Mouse (Mus musculus): ENCODE data around the gene Eif5b.
"Not testable (repeated sequence)": the region's sequence is repeated elsewhere in the genome, so short reads cannot be mapped to it uniquely, and the experiment has no call there.

Gene Eif5b

DNA sequence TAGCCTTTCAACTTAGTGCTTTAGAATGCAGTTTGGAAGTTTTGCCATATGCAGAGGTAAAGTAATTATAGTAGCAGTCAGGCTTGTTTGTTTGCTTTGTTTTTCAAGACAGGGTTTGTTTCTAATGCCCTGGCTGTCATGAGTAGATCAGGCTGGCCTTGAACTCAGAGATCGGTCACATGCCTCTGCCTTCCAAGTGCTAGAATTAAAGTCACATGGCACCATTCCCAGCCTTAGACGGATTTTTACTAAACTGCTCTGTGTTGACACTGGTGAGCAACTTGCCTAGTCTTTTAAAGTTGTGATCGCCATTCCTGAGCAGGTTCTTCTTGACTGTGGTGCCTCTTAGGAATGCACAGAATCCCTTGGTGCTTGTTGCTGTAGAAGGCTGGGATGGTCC, 8.9 kb downstream of the Eif5b start:
- no peak for DNase-seq (ENCODE audit: low spot score)

DNA sequence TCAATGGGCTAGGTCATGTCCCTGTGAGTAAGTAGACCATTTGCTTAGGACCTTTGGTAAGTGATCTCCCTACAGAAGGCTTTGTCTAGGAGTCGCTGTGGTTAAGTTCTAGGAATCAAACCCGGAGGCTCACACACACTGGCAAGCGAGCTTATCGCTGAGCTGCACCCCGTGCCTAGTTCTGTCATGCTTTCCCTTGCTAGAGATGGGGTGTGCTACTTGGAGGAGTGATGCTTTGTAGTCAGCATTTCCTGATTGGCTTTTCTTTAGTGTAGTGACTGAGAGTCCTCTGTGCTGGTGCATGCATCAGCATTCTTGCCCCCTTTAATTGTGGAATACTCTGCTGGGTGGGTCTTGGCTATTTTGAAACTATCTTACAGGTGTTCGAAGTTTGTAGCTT, 13.8 kb downstream of the Eif5b start:
- DNase-seq (ENCODE audit: low spot score), result no peak

DNA sequence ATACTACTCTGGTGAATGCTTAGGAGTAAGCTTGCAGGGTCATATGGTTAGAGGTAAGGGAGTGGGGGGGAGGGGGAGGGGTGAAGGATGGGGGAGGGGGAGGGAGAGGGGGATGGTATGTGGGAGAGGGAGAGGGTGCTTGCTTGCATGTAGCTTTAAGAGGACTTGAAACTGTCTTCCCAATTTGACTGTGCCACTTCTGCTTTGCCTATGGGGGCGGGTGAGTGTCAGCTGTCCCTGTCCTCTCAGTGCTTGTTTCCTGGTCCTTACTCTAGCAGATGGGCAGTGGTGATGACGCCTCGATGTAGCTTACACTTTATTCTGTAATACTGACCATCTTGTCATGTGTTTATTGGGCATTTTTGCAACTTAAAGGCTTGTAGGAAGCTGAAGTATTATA, 14.3 kb downstream of the Eif5b start:
- no peak for DNase-seq (ENCODE audit: low spot score)

DNA sequence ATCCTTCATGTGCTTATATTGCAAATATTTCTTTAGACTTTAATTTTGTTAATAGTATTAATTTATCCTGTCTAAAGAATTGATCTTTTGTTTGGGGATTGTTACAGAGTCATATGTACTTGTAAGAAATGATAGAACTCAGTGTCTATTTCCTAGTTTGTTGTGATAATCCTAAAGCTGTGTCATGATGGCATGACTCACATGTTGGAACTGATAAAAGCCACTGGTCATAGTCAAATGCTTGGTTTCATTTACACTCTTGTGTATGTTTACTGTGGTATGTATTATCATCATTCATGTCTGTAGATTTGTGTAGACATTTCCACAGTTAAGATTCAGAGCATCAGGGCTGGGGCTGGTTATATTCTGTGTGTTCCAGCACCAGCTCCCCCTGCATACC, 14.7 kb downstream of the Eif5b start:
- no peak for DNase-seq (ENCODE audit: low spot score)

DNA sequence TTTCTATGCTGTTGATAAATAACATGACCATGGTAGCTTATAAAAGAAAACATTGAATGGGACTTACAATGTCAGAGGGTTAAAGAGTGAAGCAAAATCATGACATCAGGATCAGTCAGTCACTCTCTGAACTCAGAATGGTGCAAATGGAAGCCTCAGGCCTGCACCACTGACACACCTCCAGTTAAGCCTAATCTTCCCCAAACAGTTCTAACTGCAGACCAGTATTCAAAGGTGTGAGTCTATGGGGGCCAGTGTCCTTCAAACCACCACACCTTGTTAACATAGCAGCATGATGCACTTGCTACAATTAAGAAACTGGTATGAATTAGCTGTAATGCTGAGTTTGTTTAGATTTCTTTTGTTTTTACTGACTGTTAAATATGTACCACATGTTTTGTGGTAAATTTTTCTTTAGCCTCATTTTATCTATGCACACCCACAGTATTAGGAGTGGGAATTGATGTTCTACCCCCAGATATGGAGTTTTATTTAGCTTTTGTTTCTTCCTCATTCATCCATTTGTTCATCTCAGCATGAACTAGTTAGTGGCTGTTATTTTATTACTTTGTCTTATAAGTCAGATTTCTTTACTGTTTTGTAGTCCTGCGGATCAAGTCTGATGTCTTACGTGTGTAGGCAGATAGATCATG, 16.9 kb downstream of the Eif5b start:
- no peak for DNase-seq (ENCODE audit: low spot score)

DNA sequence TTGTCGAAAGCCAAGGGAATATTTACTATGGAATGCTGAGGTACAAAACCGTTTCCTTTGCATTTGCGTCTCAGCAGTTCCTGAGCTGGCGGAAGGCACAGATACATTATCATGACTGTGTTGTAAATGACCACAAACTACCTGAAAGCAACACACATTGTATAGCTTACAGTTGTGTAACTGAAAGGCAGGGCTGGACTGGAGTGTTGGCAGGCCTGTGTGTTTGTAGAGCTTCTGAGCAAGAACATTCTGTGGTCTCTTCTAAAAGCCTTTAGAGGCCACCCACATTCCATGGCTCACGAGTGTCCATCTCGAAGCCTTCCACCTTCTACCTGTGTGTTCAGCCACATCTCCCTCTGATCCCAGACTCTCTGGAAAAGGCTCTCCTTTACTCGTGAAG, 29.5 kb downstream of the Eif5b start:
- DNase-seq (ENCODE audit: low spot score), result no peak

DNA sequence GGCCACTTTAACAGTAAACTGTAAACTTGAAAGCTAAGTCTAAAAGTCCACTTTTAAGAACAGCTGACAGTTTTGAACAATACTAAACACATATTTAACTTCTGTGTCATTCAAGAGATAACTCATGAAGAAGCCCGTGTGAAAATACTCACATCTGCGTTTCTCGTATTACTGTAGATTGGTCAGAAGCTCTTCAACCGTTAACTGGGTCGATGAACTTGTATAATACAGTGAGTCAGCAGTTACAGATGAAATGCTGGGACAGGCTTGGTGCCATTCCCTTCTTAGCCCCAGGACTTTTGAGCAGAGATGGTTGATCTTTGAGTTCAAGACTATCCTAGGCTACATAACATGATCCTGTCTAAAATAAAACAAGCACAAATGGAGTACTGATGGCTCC, 33.6 kb downstream of the Eif5b start:
- no peak for DNase-seq (ENCODE audit: low spot score)

DNA sequence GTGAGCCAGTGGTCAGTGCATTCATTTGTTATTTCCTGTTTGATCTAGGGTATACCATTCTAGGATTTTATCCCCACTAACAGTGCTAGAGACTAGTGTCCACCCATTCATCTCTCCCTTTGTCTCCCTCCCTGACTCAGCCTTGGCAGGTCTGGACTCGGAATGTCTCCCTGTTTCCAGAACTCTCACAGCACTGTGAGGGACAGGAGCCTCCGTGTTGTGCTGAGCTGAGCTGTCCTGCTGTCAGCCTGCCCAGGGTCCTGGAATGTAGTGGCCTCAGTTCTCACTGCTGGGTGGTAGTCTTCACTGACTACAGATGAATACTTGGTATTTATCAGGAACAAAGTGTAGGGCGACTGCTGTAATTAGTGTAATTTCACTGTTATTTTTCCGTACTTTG, 37.7 kb downstream of the Eif5b start:
- DNase-seq (ENCODE audit: low spot score), result no peak

DNA sequence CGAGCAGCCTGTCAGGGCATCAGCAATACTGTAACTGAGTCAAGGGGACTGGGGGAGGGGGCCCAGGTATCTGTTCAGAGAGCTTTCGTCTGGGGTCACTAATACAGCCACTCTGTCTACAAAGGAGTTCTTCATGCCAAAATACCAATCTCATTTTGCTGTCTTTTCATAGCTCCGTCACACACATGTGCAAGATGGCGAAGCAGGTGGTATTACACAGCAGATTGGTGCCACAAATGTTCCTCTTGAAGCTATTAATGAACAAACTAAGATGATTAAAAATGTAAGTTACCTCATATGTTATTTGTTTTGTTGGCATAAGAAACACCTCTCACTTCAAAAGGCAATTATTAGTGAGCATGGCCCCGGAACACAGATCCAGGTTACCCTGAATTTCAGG, 39.6 kb downstream of the Eif5b start:
- no peak for DNase-seq (ENCODE audit: low spot score)

DNA sequence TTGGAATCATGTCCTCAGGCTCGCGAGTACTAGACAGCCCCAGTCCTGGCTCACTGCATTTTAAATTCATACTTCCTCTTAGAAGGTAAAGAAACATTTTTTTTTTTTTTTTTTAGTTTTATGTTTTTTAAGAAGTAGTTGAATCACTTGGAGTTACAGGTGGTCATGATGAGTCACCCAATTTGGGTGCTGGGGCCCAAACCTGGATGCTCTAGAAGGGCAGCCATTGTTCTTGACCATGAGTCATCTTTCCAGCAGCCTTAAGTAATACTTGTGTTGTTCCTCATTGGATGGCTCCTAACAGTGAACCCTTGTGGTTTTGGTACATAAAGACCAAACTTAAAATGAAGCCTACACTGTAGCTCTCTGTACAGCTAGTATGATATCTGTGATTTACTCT, 41.1 kb downstream of the Eif5b start:
- no peak for DNase-seq (ENCODE audit: low spot score)

DNA sequence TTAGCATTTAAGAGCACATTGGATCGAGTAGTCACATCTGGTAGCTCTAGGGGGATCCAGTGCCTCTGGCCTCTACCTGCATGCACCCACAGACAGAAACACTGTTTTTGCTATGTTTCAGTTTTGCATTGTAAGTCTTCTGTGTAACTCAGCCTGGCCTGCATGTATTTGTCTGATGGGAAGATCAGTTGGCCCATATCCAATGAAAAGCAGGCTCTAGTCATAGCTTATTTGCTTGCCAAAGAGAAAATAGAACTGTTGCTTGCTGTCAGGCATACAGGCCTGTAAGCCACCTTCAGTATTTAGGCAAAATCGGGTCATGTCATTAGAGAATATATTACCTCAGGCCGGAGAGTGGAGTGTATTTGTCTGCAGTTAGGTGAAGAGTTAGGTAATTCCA, 50.3 kb downstream of the Eif5b start:
- no peak for DNase-seq (ENCODE audit: low spot score)

DNA sequence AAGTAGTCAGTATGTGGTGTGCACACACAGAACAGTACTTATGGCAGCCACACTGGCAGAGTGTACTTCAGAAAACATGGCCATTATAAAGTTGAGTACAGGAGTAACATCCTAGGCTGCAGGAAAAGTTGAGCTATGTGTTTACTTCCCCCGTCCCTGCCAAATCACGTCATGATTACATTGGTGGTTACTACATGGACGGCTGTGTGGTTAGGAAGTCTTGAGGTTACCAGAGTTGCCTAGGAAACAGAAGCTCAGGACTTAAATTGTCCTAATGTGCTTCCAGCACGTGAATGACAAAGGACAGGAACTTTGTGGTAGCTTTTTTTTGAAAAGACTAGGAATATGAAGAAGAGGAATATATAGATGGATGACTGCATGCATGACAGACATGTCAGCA, 51.8 kb downstream of the Eif5b start:
- no peak for DNase-seq (ENCODE audit: low spot score)

DNA sequence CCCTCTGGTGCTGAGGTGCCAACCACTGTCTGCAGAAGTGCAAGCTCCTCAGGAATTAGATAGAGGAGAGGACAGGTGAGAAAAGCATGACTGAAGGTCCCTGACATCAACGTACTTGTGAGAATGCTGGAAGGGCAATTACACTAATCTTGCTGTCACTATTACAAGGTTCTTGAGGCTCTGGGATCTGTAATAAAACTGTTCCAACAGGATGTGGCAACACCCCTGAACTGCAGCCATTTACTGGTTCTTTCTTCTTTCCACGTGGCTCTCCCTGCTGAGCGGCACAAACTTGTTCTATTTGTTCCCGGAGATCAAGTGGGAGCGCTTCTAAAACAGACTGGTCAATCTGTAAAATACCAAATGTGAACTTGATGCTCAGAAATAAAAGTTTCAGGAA, 57.4 kb downstream of the Eif5b start:
- no peak for DNase-seq (ENCODE audit: low spot score)

DNA sequence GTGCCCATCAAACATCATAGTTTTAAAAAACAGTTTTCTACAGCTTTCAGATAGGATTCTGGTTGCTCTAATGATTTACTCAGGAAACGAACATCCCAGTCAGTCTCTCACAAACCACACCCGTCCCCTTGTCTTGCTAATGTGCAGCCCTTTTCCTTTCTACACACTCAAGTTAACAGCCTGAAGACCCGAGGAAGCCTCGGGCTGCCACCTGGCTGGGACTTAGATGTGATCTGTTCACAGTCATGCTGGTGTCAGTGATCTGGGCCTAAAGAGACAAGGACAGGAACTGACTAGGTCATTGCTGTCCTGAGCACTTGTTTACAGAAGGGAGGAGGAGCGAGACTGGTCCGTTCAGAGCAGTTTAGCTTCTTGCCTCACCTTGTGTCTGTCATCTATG, 60.6 kb downstream of the Eif5b start:
- DNase-seq (ENCODE audit: low spot score), result no peak

DNA sequence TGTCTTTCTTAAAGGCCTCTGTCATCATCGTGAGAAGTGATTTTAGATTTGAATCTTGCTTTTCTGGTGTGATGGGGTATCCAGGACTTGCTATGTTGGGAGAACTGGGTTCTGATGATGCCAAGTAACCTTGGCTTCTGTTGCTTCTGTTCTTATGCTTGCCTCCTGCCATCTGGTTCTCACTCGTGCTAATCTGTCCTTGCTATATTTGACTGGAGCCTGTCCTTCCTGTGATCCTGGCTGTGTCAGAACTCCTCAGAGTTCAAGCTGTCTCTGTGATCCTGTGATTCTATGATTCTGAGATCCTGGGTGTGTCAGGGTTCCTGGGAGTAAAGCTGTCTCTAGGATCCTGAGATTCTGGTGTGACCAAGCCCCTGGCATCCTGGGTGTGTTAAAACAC, 64.3 kb downstream of the Eif5b start:
- DNase-seq (ENCODE audit: low spot score), result not testable (repeated sequence)

DNA sequence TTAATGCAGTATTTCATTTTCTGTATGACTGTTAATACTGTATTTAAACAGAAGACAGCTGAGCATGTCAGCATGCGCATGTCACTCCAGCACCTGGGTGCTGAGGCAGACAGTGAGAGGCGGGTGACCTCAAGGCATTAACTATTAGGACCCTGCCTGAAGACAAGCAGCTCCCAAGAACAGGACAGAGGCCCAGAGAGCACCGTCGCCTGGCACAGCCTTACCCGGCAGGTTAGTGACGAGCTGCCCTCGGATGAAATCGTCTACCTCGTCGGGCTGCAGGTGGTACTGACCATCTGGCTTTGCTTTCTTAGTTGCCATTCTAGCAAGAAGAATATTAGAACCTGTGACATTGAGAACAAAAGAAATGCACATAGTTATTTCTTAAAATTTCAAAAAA, 69.5 kb downstream of the Eif5b start:
- no peak for DNase-seq (ENCODE audit: low spot score)

DNA sequence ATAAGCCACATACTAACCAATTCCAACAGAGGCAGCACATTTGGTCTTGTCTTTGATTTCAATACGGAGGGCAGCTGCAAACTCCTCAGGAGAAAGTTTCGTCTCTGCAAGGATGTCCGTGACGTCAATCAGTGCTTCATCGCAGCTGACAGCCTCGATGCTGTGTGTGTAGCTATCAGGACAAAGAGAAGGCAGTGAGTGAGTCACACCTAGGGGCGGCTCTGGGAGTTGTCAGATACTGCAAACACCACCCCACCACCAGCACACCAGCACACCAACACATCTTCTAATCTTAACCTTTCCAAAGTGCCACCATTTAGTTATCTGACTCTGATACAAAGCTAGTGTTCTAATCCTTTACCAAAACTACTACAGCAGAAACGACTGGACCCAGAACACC, 73.5 kb downstream of the Eif5b start:
- DNase-seq (ENCODE audit: low spot score), result no peak

DNA sequence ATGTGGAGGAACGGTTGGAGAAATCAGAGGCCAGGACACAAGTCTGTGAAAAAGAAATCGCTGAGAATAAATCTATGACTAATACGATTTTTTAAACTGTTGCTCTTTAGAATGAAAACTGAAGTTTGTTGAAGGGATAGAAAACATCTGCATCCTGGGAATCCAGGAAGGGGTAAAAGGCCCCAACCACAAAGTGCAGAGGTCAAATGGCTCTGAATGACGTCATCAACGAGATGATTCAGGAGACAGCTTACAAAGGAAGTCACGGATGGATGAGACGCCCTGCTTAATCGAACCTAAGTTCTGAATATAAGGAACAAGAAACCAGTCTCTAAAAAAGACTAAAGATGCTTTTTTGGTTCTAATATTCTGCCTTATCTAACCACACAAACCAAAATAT, 83.5 kb downstream of the Eif5b start:
- no peak for DNase-seq (ENCODE audit: low spot score)

DNA sequence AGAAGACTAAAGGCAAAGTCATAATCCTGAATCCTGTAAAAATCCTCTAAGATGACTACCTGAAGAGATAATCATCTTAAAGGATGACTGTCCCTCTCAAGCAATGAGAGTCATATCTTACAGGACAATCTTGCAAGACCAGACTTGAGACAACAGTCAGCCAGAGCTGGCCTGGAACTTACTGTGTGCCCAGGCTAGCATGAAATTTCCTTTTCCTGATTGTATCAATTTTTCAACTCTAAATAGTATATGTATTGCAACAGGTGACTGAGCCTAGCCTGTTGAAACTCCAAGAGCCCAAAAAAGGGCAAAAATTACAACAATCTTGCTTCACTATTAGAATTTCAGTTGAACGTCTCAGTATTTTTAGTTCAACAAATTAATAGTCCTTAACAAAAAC, 105.4 kb downstream of the Eif5b start:
- no peak for DNase-seq (ENCODE audit: low spot score)

DNA sequence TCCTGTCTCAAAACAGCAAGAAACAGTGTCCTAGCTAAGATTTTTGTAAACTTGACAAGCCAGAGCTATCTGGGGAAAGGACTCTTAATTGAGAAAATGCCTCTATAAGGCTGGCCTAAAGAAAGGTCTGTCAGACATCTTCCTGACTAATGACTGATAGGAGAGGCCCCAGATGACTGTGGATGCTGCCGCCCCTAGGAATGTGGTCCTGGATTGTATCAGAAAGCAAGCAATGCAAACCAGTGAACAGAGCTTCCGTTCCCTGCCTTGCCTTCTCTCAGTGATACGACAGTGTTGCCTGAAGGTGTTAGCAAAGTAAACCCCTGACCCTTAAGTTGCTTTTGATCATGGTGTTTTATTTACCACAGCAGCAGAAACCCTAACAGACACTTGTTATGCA, 106.0 kb downstream of the Eif5b start:
- DNase-seq (ENCODE audit: low spot score), result no peak
